Mouse (Mus musculus) lung, embryonic 14.5 days (tissue): ENCODE data around the gene Uggt1. TPM values are rescaled to one million over a fixed set of nuclear protein-coding genes. Genes with fewer than 3 reads are reported as not detected.

ENCODE experiments used
- ATAC-seq: fragments of 200-750 bp; cut with Nextera tagmentation; 2 replicates; pipeline ENCODE4 v1.8.0; 2017; ENCODE audit warnings: mild to moderate bottlenecking, moderate TSS enrichment, moderate library complexity; ENCODE audit not compliant: insufficient read depth
- DNase-seq: peaks from one replicate; pipeline ENCODE4 v3.0.0-alpha.2; 2015
- H3K27ac ChIP-seq: fragments of 300-500 bp; sonication (generic); 2 replicates; pipeline ENCODE4 v1.5.1; 2014; ENCODE audit warnings: low read depth, mild to moderate bottlenecking, moderate library complexity
- H3K27me3 ChIP-seq: fragments of 300-500 bp; sonication (generic); 2 replicates; pipeline ENCODE4 v1.6.1; 2014; ENCODE audit warnings: low read length, control low read depth; ENCODE audit not compliant: insufficient read depth
- H3K36me3 ChIP-seq: fragments of 300-500 bp; sonication (generic); 2 replicates; pipeline ENCODE4 v1.6.1; 2014; ENCODE audit warnings: control low read depth; ENCODE audit not compliant: insufficient read depth
- H3K4me1 ChIP-seq: fragments of 300-500 bp; sonication (generic); 2 replicates; pipeline ENCODE4 v1.6.1; 2014; ENCODE audit warnings: antibody characterized with exemption, control low read depth; ENCODE audit not compliant: insufficient read depth
- H3K4me2 ChIP-seq: fragments of 300-500 bp; sonication (generic); 2 replicates; pipeline ENCODE4 v1.6.1; 2014; ENCODE audit warnings: mild to moderate bottlenecking
- H3K4me3 ChIP-seq: fragments of 300-500 bp; sonication (generic); 2 replicates; pipeline ENCODE4 v1.5.1; 2014; ENCODE audit warnings: low read depth, low read length
- H3K9ac ChIP-seq: fragments of 300-500 bp; sonication (generic); 2 replicates; pipeline ENCODE4 v1.6.1; 2014
- H3K9me3 ChIP-seq: fragments of 300-500 bp; sonication (generic); 2 replicates; pipeline ENCODE4 v1.6.1; 2016; ENCODE audit warnings: low read depth, low read length, control low read depth
- CTCF ChIP-seq: IDR thresholded peaks from 2 replicates; pipeline ENCODE4 v1.5.1; 2016; ENCODE audit warnings: antibody characterized with exemption, low read depth
- WGBS: fragments of 180-500 bp; shearing (Covaris S2); extraction: QIAGEN DNeasy Blood & Tissue Kit; methylation state at CpG from one replicate; pipeline ENCODE4 v1.1.7; 2014; 5-methylcytosine and 5-hydroxymethylcytosine counted together
- polyA plus RNA-seq: library from polyadenylated mRNA; unstranded; fragments of >200 nt; fragmentation: Nextera tagmentation; extraction: Ambion mirVana; gene quantifications from 2 replicates; pipeline ENCODE4 v1.2.1, GENCODE M21; 2014

The Uggt1 gene
- polyA plus RNA-seq, 1 experiment from 2014 or later = 80.4 TPM

DNA sequence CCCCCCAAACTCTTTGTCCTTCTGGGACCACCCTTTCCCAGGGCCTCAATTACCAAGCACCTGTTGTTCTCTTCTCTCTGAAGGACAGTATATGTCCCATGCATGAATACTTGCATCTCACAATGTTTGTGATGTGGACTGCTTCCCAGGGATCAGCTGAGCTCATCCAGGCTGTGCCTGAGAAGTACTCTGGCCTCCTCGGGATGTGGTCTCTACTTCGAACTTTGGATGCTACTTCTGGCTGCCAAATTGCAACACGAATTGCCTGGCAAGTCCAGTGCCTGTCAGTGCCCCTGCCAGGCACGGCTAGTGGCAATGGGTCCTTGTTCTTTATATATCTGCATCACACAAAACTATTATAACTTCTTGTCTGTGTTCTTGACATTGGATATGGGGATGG, 134.5 kb downstream of the Uggt1 start:
- no peaks in the 10 kb centered on the region for H3K4me1 ChIP-seq
- H3K4me2 ChIP-seq = no peak overlapping the region
- TF ChIP-seq CTCF = no peak
- no peak overlapping the region for H3K27ac ChIP-seq
- no peak for DNase-seq
- 85% methylated on average over 4 of the region's 4 CpGs for WGBS
- H3K9me3 ChIP-seq = no peaks in the 10 kb centered on the region
- H3K4me3 ChIP-seq = no peak overlapping the region
- peaks cover 18% of the 10 kb centered on the region for H3K36me3 ChIP-seq
- H3K27me3 ChIP-seq = no peaks in the 10 kb centered on the region
- no peak overlapping the region for H3K9ac ChIP-seq
- ATAC-seq = no peak

DNA sequence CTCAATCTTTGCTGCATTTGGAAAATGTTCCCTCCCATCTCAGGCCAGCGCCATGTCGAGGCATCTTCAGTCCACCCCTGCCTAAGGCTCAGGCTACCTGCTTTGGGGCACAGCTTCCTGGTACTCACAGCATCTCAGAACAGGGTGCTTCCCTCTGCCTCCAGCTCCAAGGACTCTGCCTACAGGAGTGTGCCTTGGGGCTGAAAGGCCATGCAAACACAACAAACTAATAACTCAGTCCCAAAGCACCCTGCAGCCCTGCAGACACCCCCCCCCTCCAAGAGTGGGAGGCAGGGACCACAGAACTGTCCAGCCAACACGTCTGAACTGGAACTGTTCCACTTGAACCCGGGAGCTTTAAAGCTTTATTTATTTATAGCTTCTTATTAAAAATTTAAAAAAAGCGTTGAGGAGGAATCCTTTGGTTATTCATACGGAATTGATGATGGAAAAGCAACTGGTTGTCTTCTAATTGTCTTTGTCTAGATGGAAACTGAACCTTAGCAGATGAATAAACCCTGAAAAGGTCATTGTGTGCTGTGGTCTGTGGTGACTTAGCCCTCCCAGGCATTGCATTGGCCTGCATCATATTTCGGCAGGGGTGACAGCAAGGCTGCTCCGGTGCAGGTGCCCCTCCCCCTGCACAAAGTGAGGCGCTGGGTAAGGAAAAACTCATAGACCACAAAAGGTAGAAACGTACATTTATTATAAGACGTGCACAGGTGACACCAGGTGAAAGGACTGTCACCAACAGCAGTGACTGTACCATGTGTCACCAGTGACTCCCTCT, 138.4 kb downstream of the Uggt1 start:
- Histone ChIP-seq H3K4me3 (no peak overlapping the region), H3K4me1 (no peaks in the 10 kb centered on the region), H3K27me3 (no peaks in the 10 kb centered on the region), H3K9me3 (no peaks in the 10 kb centered on the region), H3K36me3 (peaks cover 45% of the 10 kb centered on the region), H3K9ac (no peak overlapping the region), H3K4me2 (no peak overlapping the region), H3K27ac (no peak overlapping the region)
- no peak for ATAC-seq
- no peak for DNase-seq
- TF ChIP-seq CTCF = no peak
- WGBS = 85% methylated on average over 11 of the region's 11 CpGs

DNA sequence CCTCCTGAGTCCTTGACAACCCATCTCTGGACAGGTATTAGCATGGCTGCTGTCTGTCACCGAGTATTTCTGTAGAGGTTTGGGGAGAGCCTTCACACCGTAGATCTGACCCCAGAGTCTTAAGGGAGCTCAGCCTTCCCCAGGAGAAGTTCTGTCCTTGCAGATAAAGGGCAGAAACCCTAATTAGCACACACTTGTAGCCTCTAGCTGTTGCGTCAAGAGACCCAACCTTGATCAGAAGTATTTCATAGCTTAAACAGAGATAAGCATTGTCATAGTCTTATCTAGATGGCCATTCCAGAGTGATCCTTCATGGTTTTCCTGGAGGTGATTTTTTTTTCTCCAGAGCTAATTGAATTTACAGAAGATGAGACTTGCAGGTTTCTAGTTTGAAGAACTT, 144.1 kb downstream of the Uggt1 start:
- WGBS = 71% methylated on average over 3 of the region's 3 CpGs
- DNase-seq (no peak), ATAC-seq (no peak)
- Histone ChIP-seq H3K9ac (no peak overlapping the region), H3K4me1 (no peaks in the 10 kb centered on the region), H3K27ac (no peak overlapping the region), H3K4me2 (no peak overlapping the region), H3K4me3 (no peak overlapping the region), H3K36me3 (peaks cover 37% of the 10 kb centered on the region), H3K9me3 (no peaks in the 10 kb centered on the region), H3K27me3 (no peaks in the 10 kb centered on the region)
- no peak for TF ChIP-seq CTCF

GRCm38 (mm10) chr1:36098432-36098831, 146.1 kb downstream of the Uggt1 start:
- Histone ChIP-seq H3K4me2 (no peak overlapping the region), H3K9ac (no peak overlapping the region), H3K27ac (no peak overlapping the region), H3K4me1 (no peaks in the 10 kb centered on the region), H3K36me3 (peaks cover 29% of the 10 kb centered on the region), H3K9me3 (no peaks in the 10 kb centered on the region), H3K4me3 (no peak overlapping the region), H3K27me3 (no peaks in the 10 kb centered on the region)
- no peak for TF ChIP-seq CTCF
- DNase-seq = no peak
- ATAC-seq = no peak
- 87% methylated on average over 4 of the region's 4 CpGs for WGBS

- no peaks in the 10 kb centered on the region for H3K9me3 ChIP-seq
- H3K4me3 ChIP-seq = no peak overlapping the region
- 71% methylated on average over 12 of the region's 12 CpGs for WGBS
- no peak overlapping the region for H3K9ac ChIP-seq
- no peaks in the 10 kb centered on the region for H3K27me3 ChIP-seq
- H3K27ac ChIP-seq = 0 out of 2 replicates have a peak overlapping the region, but pooled peaks have one; percentile 11
- DNase-seq = peak; percentile 29
- no peak for TF ChIP-seq CTCF
- no peaks in the 10 kb centered on the region for H3K4me1 ChIP-seq
- H3K4me2 ChIP-seq = no peak overlapping the region
- H3K36me3 ChIP-seq = peaks cover 18% of the 10 kb centered on the region
- peak; percentile 53; the same call in 1 of the 2 replicates for ATAC-seq
Measured at GRCm38 (mm10) chr1:36095423-36096272, 148.9 kb downstream of the Uggt1 start.

GRCm38 (mm10) chr1:36093741-36094140, 150.8 kb downstream of the Uggt1 start:
- Histone ChIP-seq H3K4me1 (peaks cover 3% of the 10 kb centered on the region; the same call in 1 of the 2 replicates), H3K27me3 (no peaks in the 10 kb centered on the region), H3K36me3 (peaks cover 12% of the 10 kb centered on the region), H3K4me3 (no peak overlapping the region), H3K4me2 (no peak overlapping the region), H3K9ac (no peak overlapping the region), H3K9me3 (no peaks in the 10 kb centered on the region), H3K27ac (no peak overlapping the region)
- no peak for TF ChIP-seq CTCF
- 94% methylated on average over 8 of the region's 8 CpGs for WGBS
- DNase-seq = no peak
- no peak for ATAC-seq

GRCm38 (mm10) chr1:36091246-36091645, 153.3 kb downstream of the Uggt1 start:
- Histone ChIP-seq H3K9ac (no peak overlapping the region), H3K27ac (no peak overlapping the region), H3K4me1 (peaks cover 9% of the 10 kb centered on the region; the same call in 1 of the 2 replicates), H3K9me3 (no peaks in the 10 kb centered on the region), H3K27me3 (no peaks in the 10 kb centered on the region), H3K4me3 (no peak overlapping the region), H3K4me2 (no peak overlapping the region), H3K36me3 (peaks cover 20% of the 10 kb centered on the region)
- ATAC-seq (peak; percentile 26), DNase-seq (no peak)
- WGBS = 68% methylated on average over 6 of the region's 6 CpGs
- TF ChIP-seq CTCF = no peak
